Mouse (Mus musculus) frontal cortex, postnatal 25 days (tissue): ENCODE data around the gene Stambp.

Source experiments
- DNase-seq, 2 experiments: peaks; one replicate each; pipeline ENCODE4 v3.0.0; 2022; ENCODE audit warnings: low spot score in 2 of 2

The Stambp gene

GRCm38 (mm10) chr6:83501524-83502310 is 70.8 kb downstream of the Stambp start:
- DNase-seq: no peak

GRCm38 (mm10) chr6:83500462-83500861 is 72.1 kb downstream of the Stambp start:
- no peak for DNase-seq

GRCm38 (mm10) chr6:83499078-83499477 is 73.5 kb downstream of the Stambp start:
- no peak for DNase-seq

- no peak for DNase-seq
These were observed 75.5 kb downstream of the Stambp start for GRCm38 (mm10) chr6:83496753-83497710.

- DNase-seq: no peak
These were observed 76.3 kb downstream of the Stambp start for GRCm38 (mm10) chr6:83496009-83496752.
